Mouse (Mus musculus) liver, embryonic 15.5 days (tissue): ENCODE measurements around the gene Cyp2t4. TPM values are rescaled to one million over a fixed set of nuclear protein-coding genes. Genes with fewer than 3 reads are reported as not detected.

Experiments used
- ATAC-seq: fragments of 200-750 bp; cut with Nextera tagmentation; 2 replicates; pipeline ENCODE4 v1.8.0; 2017; ENCODE audit warnings: moderate number of reproducible peaks, mild to moderate bottlenecking, moderate library complexity; ENCODE audit not compliant: insufficient read depth
- H3K27ac ChIP-seq: fragments of 300-500 bp; sonication (generic); replicated peaks from 2 replicates; pipeline ENCODE4 v1.5.1; 2015; ENCODE audit warnings: mild to moderate bottlenecking, inconsistent platforms
- H3K27me3 ChIP-seq: fragments of 300-500 bp; sonication (generic); 2 replicates; pipeline ENCODE4 v1.6.1; 2015; ENCODE audit warnings: mild to moderate bottlenecking, inconsistent platforms
- H3K36me3 ChIP-seq: fragments of 300-500 bp; sonication (generic); replicated peaks from 2 replicates; pipeline ENCODE4 v1.6.1; 2015; ENCODE audit warnings: moderate library complexity, mild to moderate bottlenecking, inconsistent platforms
- H3K4me1 ChIP-seq: fragments of 300-500 bp; sonication (generic); replicated peaks from 2 replicates; pipeline ENCODE4 v1.6.1; 2015; ENCODE audit warnings: inconsistent platforms
- H3K4me2 ChIP-seq: fragments of 300-500 bp; sonication (generic); 2 replicates; pipeline ENCODE4 v1.6.1; 2015; ENCODE audit warnings: moderate library complexity, mild to moderate bottlenecking, inconsistent platforms
- H3K4me3 ChIP-seq: fragments of 300-500 bp; sonication (generic); replicated peaks from 2 replicates; pipeline ENCODE4 v1.5.1; 2015; ENCODE audit warnings: mild to moderate bottlenecking, inconsistent platforms
- H3K9ac ChIP-seq: fragments of 300-500 bp; sonication (generic); 2 replicates; pipeline ENCODE4 v1.6.1; 2015; ENCODE audit warnings: moderate library complexity, mild to moderate bottlenecking, inconsistent platforms
- H3K9me3 ChIP-seq: fragments of 300-500 bp; sonication (generic); replicated peaks from 2 replicates; pipeline ENCODE4 v1.6.1; 2016; ENCODE audit warnings: inconsistent platforms
- WGBS: fragments of 180-500 bp; shearing (Covaris S2); methylation state at CpG from one replicate; pipeline ENCODE4 v1.1.7; 2015; ENCODE audit warnings: mixed read lengths; ENCODE audit not compliant: insufficient replicate concordance; 5-methylcytosine and 5-hydroxymethylcytosine counted together
- polyA plus RNA-seq: library from polyadenylated mRNA; unstranded; fragments of >200 nt; fragmentation: Nextera tagmentation; extraction: Ambion mirVana; gene quantifications from 2 replicates; pipeline ENCODE4 v1.2.1, GENCODE M21; 2015

The Cyp2t4 gene
- not detected in 2 replicates for polyA plus RNA-seq

DNA sequence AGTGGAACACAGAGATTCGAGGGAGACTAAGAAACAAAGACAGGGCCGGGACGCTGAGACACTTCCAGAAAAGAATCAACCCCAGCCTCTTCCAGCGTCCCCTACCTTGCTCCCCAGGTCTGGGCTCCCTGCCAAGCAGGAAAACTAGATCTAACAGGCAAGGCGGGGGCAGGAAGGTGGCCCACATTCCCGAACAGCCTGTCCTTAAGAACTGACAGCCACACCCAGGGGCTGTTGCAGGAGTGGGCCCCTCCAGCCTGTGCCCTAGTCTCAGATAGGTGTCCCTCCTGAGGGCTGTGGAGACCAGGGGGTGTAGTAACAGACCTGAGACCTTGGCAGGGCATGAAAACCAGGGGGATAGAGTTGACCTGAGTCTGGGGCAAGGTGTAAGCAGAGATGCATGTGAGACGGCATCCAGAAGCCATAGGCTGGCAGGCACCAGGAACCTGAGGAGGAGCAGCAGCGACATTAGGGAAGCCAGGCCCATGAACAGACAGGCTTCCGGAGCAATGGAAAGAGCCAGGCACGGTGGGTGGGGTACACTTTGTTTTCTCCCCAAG, at the start of gene Cyp2t4:
Gene Cyp2t4, plus strand, starts transcription at position 510 of the 560 bp plus-strand sequence.
- peaks cover 11% of the 10 kb centered on the region for H3K36me3 ChIP-seq
- no peaks in the 10 kb centered on the region for H3K4me1 ChIP-seq
- H3K27me3 ChIP-seq = no peaks in the 10 kb centered on the region
- H3K9ac ChIP-seq = no peak within 1 kb of the TSS
- no peaks in the 10 kb centered on the region for H3K9me3 ChIP-seq
- H3K4me3 ChIP-seq = no peak within 1 kb of the TSS
- H3K27ac ChIP-seq = no peak within 1 kb of the TSS
- no peak within 1 kb of the TSS for H3K4me2 ChIP-seq
- no peak for ATAC-seq
- WGBS = 61% methylated on average over 10 of the region's 10 CpGs

- no peak overlapping the region for H3K27ac ChIP-seq
- H3K27me3 ChIP-seq = no peaks in the 10 kb centered on the region
- H3K9me3 ChIP-seq = no peaks in the 10 kb centered on the region
- WGBS = 49% methylated on average over 5 of the region's 5 CpGs
- no peak overlapping the region for H3K9ac ChIP-seq
- no peak overlapping the region for H3K4me3 ChIP-seq
- H3K4me2 ChIP-seq = no peak overlapping the region
- H3K36me3 ChIP-seq = no peaks in the 10 kb centered on the region
- H3K4me1 ChIP-seq = no peaks in the 10 kb centered on the region
- ATAC-seq = no peak
These were observed 48.6 kb upstream of the Cyp2t4 start for GRCm38 (mm10) chr7:27104882-27105281.

GRCm38 (mm10) chr7:27110327-27110726, 43.2 kb upstream of the Cyp2t4 start:
- ATAC-seq = no peak

DNA sequence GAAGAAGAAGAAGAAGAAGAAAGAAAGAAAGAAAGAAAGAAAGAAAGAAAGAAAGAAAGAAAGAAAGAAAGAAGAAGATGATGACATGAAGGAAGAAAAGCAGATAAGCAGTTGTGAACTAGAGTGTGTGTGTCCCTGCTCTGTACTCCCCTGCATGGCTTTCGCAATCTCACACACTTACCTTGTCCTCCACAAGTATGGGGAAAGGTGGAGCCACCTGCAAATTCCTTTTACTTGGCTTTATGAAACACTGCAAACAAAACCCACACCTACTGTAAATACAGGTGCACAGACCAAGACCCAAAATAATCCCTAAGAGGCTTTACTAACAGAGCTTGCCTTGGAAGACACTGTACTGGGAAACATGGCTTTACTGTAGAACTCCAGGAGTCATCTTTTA, 42.5 kb upstream of the Cyp2t4 start:
- Histone ChIP-seq H3K27ac (no peak overlapping the region), H3K27me3 (no peaks in the 10 kb centered on the region), H3K9me3 (no peaks in the 10 kb centered on the region), H3K4me1 (no peaks in the 10 kb centered on the region), H3K36me3 (no peaks in the 10 kb centered on the region), H3K4me3 (no peak overlapping the region), H3K4me2 (no peak overlapping the region), H3K9ac (no peak overlapping the region)
- 55% methylated on average over 1 of the region's 1 CpGs for WGBS
- ATAC-seq = no peak

More at GRCm38 (mm10) chr7:27110327-27110726, 43.2 kb upstream of the Cyp2t4 start:
- H3K4me1 ChIP-seq = no peaks in the 10 kb centered on the region
- no peak overlapping the region for H3K9ac ChIP-seq
- H3K4me3 ChIP-seq = no peak overlapping the region
- H3K27me3 ChIP-seq = no peaks in the 10 kb centered on the region
- no peak overlapping the region for H3K4me2 ChIP-seq
- H3K9me3 ChIP-seq = no peaks in the 10 kb centered on the region
- no peak overlapping the region for H3K27ac ChIP-seq
- H3K36me3 ChIP-seq = no peaks in the 10 kb centered on the region

DNA sequence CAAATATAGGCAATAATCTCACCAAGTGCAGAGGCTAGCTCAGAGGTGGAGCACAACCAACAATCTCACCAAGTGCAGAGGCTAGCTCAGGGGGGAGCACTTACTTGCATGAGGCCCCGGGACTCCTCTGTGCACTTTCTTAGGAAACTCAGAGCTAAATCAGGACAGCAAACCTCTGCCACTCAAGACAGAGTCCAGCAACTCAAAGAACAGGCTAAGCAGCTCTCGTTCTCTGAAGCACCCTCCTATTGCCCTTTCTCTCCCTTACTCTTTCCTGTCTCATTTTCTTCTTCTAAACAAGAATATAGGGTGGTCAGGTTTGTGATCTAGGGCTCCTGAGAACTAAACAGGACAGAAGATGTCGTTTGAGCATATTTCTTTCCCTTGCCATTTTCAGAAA, 41.5 kb upstream of the Cyp2t4 start:
- ATAC-seq = no peak
- H3K4me2 ChIP-seq = no peak overlapping the region
- 52% methylated on average over 3 of the region's 3 CpGs for whole genome bisulfite sequencing
- no peaks in the 10 kb centered on the region for H3K4me1 ChIP-seq
- H3K9ac ChIP-seq = no peak overlapping the region
- H3K9me3 ChIP-seq = no peaks in the 10 kb centered on the region
- H3K27me3 ChIP-seq = no peaks in the 10 kb centered on the region
- H3K36me3 ChIP-seq = no peaks in the 10 kb centered on the region
- no peak overlapping the region for H3K27ac ChIP-seq
- no peak overlapping the region for H3K4me3 ChIP-seq

- no peaks in the 10 kb centered on the region for H3K36me3 ChIP-seq
- no peaks in the 10 kb centered on the region for H3K4me1 ChIP-seq
- H3K27me3 ChIP-seq = no peaks in the 10 kb centered on the region
- H3K27ac ChIP-seq = no peak overlapping the region
- 29% methylated on average over 4 of the region's 4 CpGs for WGBS
- H3K4me2 ChIP-seq = no peak overlapping the region
- ATAC-seq = no peak
- H3K9me3 ChIP-seq = no peaks in the 10 kb centered on the region
- no peak overlapping the region for H3K4me3 ChIP-seq
- no peak overlapping the region for H3K9ac ChIP-seq
These were observed 35.4 kb upstream of the Cyp2t4 start for GRCm38 (mm10) chr7:27118033-27118511.

- Histone ChIP-seq H3K4me3 (no peak within 1 kb of the TSS), H3K27me3 (no peaks in the 10 kb centered on the region), H3K9ac (no peak within 1 kb of the TSS), H3K4me1 (no peaks in the 10 kb centered on the region), H3K9me3 (no peaks in the 10 kb centered on the region), H3K27ac (no peak within 1 kb of the TSS), H3K36me3 (no peaks in the 10 kb centered on the region), H3K4me2 (no peak within 1 kb of the TSS)
- ATAC-seq = no peak
These were observed 33.8 kb upstream of the Cyp2t4 start, which contains the start of gene Cyp2f2 for GRCm38 (mm10) chr7:27119676-27120075. Gene Cyp2f2 (plus strand): TSS chr7:27119909.

- no peak overlapping the region for H3K9ac ChIP-seq
- no peaks in the 10 kb centered on the region for H3K36me3 ChIP-seq
- no peak overlapping the region for H3K4me3 ChIP-seq
- H3K27ac ChIP-seq = no peak overlapping the region
- H3K4me2 ChIP-seq = no peak overlapping the region
- no peaks in the 10 kb centered on the region for H3K4me1 ChIP-seq
- ATAC-seq = no peak
- no peaks in the 10 kb centered on the region for H3K27me3 ChIP-seq
- WGBS = 48% methylated on average over 5 of the region's 5 CpGs
- H3K9me3 ChIP-seq = no peaks in the 10 kb centered on the region
These were observed 29.1 kb upstream of the Cyp2t4 start for GRCm38 (mm10) chr7:27124305-27124832.

- Histone ChIP-seq H3K4me1 (no peaks in the 10 kb centered on the region), H3K27ac (no peak overlapping the region), H3K4me3 (no peak overlapping the region), H3K9ac (no peak overlapping the region), H3K9me3 (no peaks in the 10 kb centered on the region), H3K27me3 (no peaks in the 10 kb centered on the region), H3K4me2 (no peak overlapping the region), H3K36me3 (no peaks in the 10 kb centered on the region)
- ATAC-seq = no peak
- WGBS = 66% methylated on average over 4 of the region's 4 CpGs
These were observed 28.5 kb upstream of the Cyp2t4 start for GRCm38 (mm10) chr7:27124969-27125368.

DNA sequence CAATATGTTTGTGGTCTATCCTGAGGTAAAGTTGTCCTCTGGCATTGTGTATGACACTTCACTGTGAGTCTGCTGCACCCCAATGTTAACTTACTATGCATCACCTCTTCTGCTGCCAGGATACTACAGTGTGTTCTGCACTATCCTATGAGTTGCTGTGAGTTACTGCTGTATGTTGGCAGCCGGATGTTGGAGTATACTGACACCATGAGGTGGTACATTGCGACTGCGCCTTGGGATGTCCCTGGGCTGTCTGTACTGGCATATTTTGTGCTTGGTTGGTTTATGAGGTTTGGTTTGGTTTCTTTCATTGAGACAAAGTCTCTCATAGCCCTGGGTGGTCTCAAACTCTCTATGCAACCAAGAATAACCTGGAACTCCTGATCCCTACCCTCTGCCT, 25.4 kb upstream of the Cyp2t4 start:
- no peak for ATAC-seq
- no peak overlapping the region for H3K27ac ChIP-seq
- 43% methylated on average over 3 of the region's 3 CpGs for WGBS

DNA sequence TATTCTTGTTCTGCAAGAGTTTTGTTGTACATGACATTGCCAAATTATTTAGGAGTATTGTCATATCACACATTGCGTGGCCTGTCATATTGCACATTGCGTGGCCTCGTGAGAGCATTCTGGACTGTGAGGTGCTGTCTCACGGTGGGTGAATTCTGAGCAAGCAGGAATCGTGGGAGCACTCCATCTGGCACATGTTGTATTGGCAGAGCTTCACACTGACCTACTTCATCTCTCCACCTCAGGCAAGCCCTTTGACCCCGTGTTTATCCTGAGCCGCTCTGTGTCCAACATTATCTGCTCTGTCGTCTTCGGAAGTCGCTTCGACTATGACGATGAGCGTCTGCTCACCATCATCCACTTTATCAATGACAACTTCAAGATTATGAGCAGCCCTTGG, 24.6 kb upstream of the Cyp2t4 start:
- Histone ChIP-seq H3K4me2 (no peak overlapping the region), H3K9ac (no peak overlapping the region), H3K4me3 (no peak overlapping the region), H3K27ac (no peak overlapping the region), H3K36me3 (no peaks in the 10 kb centered on the region), H3K9me3 (no peaks in the 10 kb centered on the region), H3K4me1 (no peaks in the 10 kb centered on the region), H3K27me3 (no peaks in the 10 kb centered on the region)
- no peak for ATAC-seq
- 75% methylated on average over 13 of the region's 13 CpGs for WGBS

More for the DNA sequence above, 25.4 kb upstream of the Cyp2t4 start:
- no peak overlapping the region for H3K4me2 ChIP-seq
- no peak overlapping the region for H3K4me3 ChIP-seq
- no peaks in the 10 kb centered on the region for H3K27me3 ChIP-seq
- no peaks in the 10 kb centered on the region for H3K4me1 ChIP-seq
- H3K36me3 ChIP-seq = no peaks in the 10 kb centered on the region
- no peak overlapping the region for H3K9ac ChIP-seq
- H3K9me3 ChIP-seq = no peaks in the 10 kb centered on the region

GRCm38 (mm10) chr7:27129811-27130210, 23.7 kb upstream of the Cyp2t4 start:
- no peak overlapping the region for H3K4me3 ChIP-seq
- H3K27ac ChIP-seq = no peak overlapping the region

More at GRCm38 (mm10) chr7:27129811-27130210, 23.7 kb upstream of the Cyp2t4 start:
- no peaks in the 10 kb centered on the region for H3K36me3 ChIP-seq
- H3K27me3 ChIP-seq = no peaks in the 10 kb centered on the region
- no peaks in the 10 kb centered on the region for H3K9me3 ChIP-seq
- H3K4me1 ChIP-seq = no peaks in the 10 kb centered on the region
- no peak overlapping the region for H3K9ac ChIP-seq
- ATAC-seq = no peak
- 69% methylated on average over 12 of the region's 12 CpGs for WGBS
- no peak overlapping the region for H3K4me2 ChIP-seq
